Mouse (Mus musculus): ENCODE results near the gene Mast4. TPM values are rescaled to one million over a fixed set of nuclear protein-coding genes. Genes with fewer than 3 reads are reported as not detected.

The Mast4 gene
- total RNA-seq, 2 experiments from 2014 or later: 34.5 to 36.8 TPM

GRCm38 (mm10) chr13:103205191-103205590 is 129.1 kb downstream of the Mast4 start:
- intact Hi-C loops (cut with DNase I): no loop called here
- DNase-seq (ENCODE audit: low spot score): no peak

GRCm38 (mm10) chr13:103203376-103203895 is 130.9 kb downstream of the Mast4 start:
- no peak for DNase-seq (ENCODE audit: low spot score)
- intact Hi-C loops (cut with DNase I): no loop called here

DNA sequence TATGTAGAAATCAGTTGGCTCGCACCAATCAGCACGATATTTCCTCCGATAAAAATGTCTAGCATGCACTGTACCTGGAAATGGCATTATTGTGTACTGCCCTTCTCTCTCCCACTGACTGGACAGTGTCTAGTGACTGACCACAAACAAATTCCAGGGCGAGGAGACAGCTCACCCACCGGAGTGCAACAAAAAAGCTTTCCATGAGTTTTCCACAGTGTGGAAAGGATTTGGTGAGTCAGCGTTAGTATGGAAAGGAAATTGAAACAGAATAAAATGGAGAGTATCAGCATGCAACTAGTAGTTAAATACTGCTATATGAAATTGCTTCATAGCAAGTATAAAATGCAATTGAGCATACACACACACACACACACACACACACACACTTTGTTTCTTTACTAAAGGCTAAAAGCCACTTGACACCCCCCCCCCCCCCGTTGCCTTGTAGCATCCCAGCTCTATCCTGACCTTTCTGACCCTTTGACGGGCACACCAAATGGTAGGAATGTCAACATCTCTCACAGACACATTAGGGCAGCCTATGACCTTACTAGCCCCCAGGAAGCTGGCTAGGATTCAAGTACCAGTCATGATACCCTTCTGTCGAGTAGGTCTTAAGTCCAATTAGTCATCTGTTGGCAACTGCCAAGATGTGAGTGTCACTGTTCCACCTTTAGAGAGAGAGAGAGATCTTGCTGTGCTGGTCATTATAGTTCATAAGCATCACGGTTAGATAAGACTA is 133.1 kb downstream of the Mast4 start:
- intact Hi-C loops (cut with DNase I): no loop called here
- DNase-seq (ENCODE audit: low spot score): no peak

DNA sequence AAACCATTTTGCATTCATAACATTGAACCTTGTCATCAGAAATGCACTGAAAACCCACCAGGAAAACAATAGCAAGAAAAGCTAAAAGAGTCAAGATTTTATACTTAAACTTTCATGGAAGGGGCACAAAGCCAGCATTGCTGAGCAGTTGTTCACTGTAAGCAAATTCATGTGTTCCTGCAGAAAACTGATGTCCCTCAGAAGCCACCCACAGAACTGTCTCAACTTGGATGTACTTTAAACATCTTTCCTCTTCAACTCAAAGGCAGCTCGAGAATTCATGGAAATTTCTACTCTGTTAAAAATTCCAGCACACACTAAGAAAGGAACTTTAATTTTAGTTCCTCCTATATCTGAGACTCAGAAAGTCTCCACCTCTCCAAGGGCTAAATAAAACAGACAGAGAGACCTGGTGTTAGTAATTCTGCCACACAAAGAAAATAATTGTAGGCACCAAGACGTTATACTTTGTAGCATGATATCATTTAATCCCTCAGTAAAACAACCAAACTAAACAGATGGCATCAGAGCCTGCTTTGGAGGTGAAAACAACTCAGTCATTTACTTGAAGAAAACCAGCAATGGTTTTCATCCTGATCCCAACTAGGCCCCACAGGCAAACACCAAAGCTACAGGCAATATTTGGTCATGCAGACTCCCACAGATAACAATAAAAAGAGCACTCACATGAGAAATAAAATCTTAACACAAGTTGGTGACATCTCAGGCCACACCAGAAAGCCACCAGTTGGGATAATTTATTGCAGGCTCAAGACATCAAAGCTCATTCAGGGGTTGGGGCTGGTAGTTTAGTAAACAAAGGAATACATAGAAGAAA is 134.3 kb downstream of the Mast4 start:
- intact Hi-C loops (cut with DNase I): no loop called here
- DNase-seq (ENCODE audit: low spot score): no peak

DNA sequence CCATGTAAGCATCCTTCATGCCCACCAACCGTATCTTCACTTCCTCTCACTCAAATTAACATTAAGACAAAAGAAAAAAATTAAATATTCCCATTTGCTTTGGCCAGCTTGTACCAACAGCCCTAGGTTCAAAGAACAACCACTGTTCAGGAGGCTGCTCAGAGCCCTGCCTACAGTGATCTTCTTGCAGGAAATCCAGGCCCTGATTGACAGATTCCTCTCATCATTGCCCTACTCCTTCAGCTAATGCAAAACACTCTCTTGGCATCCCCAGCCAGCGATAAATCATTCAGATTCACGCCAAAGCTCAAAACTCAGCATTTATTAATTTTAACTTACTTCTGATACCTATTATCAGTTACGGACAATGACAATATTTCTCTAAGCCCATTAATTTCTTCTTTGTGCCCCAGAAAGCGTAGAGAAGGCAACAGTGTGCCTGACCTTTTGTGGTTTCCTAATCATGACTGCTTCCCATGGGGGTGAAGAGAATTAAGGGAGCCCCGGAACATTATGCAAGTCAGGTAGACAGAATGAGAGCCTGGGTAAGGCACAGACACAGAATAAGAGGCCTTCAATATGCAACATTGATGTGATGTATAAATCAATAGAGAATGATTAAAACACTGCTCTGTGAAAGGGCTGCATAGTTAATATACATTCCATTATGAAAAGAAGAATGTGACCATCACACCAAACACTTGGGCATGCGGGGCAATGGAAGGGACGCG is 135.9 kb downstream of the Mast4 start:
- intact Hi-C loops (cut with DNase I): no loop called here
- DNase-seq (ENCODE audit: low spot score): no peak

DNA sequence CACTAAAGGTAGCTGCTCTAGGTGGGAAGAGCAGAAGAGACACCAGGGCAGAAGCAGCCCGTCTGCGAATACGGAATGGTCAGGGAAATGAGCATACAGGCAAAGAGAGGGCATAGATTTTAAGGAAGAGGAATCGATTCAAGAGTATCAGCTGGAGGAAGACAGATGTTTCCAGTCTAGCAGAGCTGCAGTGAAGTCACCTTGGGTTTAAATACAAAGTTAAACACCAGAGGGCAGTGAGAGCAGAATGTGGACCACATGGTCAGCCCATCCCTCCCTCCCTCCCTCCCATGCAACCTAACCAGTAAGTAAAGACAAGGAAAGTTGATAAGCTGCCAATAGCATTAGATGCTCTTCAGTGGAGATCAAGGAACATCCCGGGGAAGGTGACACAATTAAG is 138.0 kb downstream of the Mast4 start:
- DNase-seq (ENCODE audit: low spot score): no peak
- intact Hi-C loops (cut with DNase I): no loop called here

GRCm38 (mm10) chr13:103195847-103196246 is 138.4 kb downstream of the Mast4 start:
- intact Hi-C loops (cut with DNase I): no loop called here

DNA sequence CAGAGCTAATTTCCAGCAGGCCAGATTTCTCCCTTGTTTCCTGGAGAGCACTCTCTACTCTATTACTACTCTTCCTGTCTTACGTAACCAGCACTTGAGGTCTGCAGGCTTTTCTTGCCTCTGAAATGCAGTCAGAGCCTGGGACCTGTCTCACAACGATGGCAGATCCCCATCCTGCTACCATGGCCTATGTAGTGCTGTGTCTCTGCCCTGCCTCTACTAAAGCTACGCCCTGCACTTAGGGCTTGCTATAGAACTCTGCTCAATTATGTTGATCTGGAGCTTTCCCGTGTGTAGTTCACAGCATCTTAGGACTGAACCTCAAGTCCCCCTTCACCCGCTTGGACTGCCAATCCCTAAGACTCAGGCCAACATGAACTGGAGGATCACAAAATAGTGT is 150.7 kb downstream of the Mast4 start:
- no peak for DNase-seq (ENCODE audit: low spot score)
- intact Hi-C loops (cut with DNase I): no loop called here

More at GRCm38 (mm10) chr13:103195847-103196246, 138.4 kb downstream of the Mast4 start:
- DNase-seq (ENCODE audit: low spot score): no peak

DNA sequence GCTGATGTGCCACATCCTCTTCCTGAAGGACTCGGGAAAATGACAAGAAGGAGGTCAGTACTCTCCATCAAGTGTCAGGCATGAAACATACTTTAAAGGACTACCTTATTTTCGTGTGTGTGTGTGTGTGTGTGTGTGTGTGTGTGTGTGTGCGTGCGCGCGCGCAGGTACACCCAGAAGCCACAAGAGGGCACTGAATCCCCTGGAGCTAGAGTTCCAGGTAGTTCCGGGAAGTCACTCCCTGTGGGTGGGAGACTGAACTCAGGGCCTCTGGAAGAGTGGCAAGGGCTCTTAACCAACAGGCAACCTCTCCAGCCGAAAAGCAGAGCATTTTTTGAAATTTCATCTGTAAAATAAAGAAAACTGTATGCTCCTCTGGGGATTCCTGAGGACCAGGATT is 152.5 kb downstream of the Mast4 start:
- no peak for DNase-seq (ENCODE audit: low spot score)
- intact Hi-C loops (cut with DNase I): no loop called here

DNA sequence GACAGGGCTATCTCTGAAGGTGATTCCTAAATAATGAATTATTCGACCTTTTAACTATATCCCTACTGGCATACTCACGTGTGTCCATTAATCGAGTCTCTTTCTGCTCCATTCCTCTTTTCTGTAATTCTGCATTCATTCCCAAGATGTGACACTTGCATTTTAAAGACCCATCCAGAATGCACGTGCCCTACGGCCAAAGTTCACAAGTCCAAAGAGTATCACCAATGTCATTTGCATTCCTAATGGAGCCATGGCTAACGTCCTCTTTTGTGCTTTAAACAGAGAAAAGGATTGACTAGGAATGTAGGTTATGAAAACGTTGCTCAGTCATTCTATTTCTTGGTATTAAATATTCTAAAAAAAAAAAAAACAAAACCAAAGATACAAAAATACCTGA is 157.4 kb downstream of the Mast4 start:
- no peak for DNase-seq (ENCODE audit: low spot score)

DNA sequence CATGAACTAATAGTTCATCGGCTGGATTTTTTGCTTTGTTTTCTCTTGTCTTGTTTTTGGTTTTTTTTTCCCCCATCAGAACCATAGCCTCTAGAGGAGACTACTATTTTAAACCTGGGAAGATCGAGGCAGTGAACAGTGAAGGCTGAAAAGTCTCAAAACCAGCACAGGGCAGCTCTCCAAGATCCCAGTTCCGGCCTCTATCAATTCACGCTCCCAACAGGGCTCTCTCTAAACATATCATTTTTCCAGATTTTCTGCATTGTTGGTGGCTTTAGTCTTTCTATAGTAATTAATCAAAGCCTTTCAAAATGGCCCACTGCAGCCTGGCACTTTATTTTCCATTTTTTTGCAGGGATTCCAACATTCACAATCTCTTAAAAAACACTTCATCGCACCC is 159.9 kb downstream of the Mast4 start:
- intact Hi-C loops (cut with DNase I): loop anchor here (5.0 kb wide), 1 partner anchor 158 kb away; the partner anchor contains the start of gene Mast4
- no peak for DNase-seq (ENCODE audit: low spot score)

More for the DNA sequence above, 157.4 kb downstream of the Mast4 start:
- intact Hi-C loops (cut with DNase I): no loop called here

DNA sequence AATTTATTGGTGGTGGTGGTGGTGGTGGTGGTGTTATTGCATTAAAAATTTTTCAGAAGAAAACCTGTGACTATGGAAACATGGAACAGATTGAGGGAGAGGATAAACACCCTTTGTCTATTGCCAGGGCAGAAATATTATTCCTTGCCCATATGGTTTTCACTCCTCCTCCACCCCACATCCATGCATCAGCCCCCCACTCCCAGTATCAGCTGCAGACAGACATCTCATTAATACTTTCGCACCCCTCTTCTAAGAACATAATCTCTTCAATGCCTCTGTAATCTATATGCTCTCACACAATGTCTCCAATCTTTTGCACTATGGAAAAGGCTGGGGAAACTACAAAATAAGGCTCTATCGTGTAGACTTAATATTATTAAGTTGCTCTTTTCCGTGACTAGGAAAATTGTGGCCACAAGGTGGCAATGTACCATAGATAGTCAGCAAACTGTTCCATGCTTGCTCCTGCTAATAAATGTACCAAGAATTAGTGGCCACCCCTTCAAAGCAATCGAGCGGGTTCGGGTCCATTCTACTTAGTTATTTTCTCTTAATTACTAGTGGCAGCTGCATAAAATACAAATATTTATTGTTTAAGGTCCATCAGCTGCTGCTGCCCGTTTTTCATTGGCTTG is 160.6 kb downstream of the Mast4 start:
- DNase-seq (ENCODE audit: low spot score): no peak

GRCm38 (mm10) chr13:103151944-103152343 is 182.4 kb downstream of the Mast4 start:
- DNase-seq (ENCODE audit: low spot score): no peak
- intact Hi-C loops (cut with DNase I): no loop called here

More for the DNA sequence above, 160.6 kb downstream of the Mast4 start:
- intact Hi-C loops (cut with DNase I): loop anchor here (1.0 to 5.0 kb wide), 2 partner anchors 159 to 471 kb away; partner anchors contain the start of gene Mast4

- no peak for DNase-seq (ENCODE audit: low spot score)
- intact Hi-C loops (cut with DNase I): no loop called here
These were observed 183.1 kb downstream of the Mast4 start for GRCm38 (mm10) chr13:103151171-103151570.

DNA sequence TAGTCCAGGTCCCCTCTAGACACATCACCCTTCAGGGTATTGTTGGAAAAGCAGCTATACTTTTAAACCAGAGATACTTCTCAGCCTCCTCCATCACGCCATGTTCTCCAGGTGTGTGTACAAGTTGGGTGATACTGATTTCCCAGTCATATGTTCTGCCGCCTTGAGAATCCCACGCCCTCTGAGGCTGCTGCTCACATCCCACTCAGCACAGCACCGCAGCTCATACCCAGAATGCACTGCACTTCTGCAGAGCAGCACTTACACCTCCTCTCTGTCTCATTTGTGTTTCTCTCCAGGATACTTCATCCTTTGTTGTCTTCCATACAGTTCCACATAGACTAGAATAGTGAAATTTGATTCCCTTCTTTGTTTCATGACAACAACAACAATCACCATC is 183.6 kb downstream of the Mast4 start:
- no peak for DNase-seq (ENCODE audit: low spot score)
- intact Hi-C loops (cut with DNase I): no loop called here

DNA sequence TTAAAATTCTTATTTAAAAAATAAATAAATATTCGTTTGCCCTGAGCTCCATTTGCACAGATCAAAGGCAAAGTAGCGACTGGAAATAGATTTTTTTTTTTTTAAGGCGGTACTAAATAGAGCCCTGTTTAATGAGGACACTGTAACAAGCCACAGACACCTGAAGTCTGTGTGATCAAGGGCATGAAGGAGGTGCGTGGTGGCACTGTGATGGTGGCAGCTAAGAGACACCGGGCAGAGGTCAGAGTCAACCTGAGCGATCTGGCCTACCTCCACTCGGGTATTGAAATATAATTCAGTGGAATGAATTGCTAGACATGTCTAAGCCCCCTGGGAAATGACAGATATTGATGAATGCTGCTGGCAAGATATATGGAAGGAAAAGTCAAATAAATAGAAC is 184.9 kb downstream of the Mast4 start:
- intact Hi-C loops (cut with DNase I): no loop called here
- DNase-seq (ENCODE audit: low spot score): no peak

- no peak for DNase-seq (ENCODE audit: low spot score)
- intact Hi-C loops (cut with DNase I): no loop called here
These were observed 190.0 kb downstream of the Mast4 start for GRCm38 (mm10) chr13:103144343-103144742.

DNA sequence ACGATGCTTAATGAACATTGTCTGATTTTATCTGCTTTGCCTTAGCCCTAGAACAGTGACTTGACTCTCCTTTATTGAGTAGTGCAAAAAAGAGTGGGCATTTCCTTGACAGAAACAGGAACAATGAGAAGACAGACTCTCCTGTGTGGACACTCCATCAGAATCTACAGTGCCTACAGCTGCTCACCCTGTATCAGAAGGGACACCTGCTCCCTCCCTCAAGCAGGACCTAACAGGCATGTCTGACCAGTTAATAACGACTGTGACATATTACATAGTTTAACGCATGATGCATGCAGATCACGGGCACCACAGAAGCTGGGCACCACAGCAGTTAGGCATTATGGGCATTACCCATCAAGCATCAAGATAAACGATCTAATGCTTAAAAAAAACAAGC is 193.0 kb downstream of the Mast4 start:
- intact Hi-C loops (cut with DNase I): no loop called here
- DNase-seq (ENCODE audit: low spot score): no peak

DNA sequence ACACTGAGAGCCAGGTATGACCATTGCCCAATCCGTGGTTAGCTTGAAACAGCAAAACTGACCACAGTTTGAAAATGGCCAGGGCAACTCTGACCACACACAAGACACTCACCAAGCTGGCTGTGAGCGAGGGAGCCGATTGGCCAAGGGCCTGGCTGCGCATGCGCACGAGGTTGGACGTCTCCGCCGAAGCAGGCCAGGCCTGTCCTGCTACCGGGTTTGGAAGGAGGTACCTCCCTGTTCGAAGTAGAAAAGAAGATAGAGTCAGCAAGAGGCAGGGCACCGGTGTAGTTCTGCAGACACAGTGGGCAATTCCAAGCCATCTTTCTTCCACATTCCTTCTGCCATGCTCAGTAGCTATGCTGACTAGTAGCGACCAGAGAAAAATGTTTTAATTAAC is 194.2 kb downstream of the Mast4 start:
- intact Hi-C loops (cut with DNase I): no loop called here

GRCm38 (mm10) chr13:103138298-103138697 is 196.0 kb downstream of the Mast4 start:
- intact Hi-C loops (cut with DNase I): no loop called here
- DNase-seq (ENCODE audit: low spot score): no peak

More for the DNA sequence above, 194.2 kb downstream of the Mast4 start:
- no peak for DNase-seq (ENCODE audit: low spot score)
